Mouse (Mus musculus): ENCODE measurements around the gene Fads3.
A peak's percentile ranks its signal among the peaks of the same experiment; 100 is the strongest.

The Fads3 gene

GRCm38 (mm10) chr19:10071892-10072291 is 30.5 kb downstream of the Fads3 start:
- DNase-seq, result no peak

- DNase-seq, result no peak
Measured at GRCm38 (mm10) chr19:10073145-10073544, 31.8 kb downstream of the Fads3 start.

GRCm38 (mm10) chr19:10078392-10078791 is 37.0 kb downstream of the Fads3 start:
- DNase-seq, result no peak

- no peak for DNase-seq
Measured at GRCm38 (mm10) chr19:10080384-10080783, 39.0 kb downstream of the Fads3 start.

GRCm38 (mm10) chr19:10082105-10082504 is 40.7 kb downstream of the Fads3 start:
- no peak for DNase-seq

GRCm38 (mm10) chr19:10085454-10085853 is 44.1 kb downstream of the Fads3 start:
- DNase-seq, result no peak

GRCm38 (mm10) chr19:10086976-10087375 is 45.6 kb downstream of the Fads3 start:
- no peak for DNase-seq

GRCm38 (mm10) chr19:10093829-10094228 is 52.5 kb downstream of the Fads3 start:
- DNase-seq, result no peak

GRCm38 (mm10) chr19:10094695-10095094 is 53.3 kb downstream of the Fads3 start:
- no peak for DNase-seq

GRCm38 (mm10) chr19:10096371-10096876 is 55.1 kb downstream of the Fads3 start:
- no peak for DNase-seq

- DNase-seq, result no peak
Measured at GRCm38 (mm10) chr19:10097826-10098225, 56.5 kb downstream of the Fads3 start.

GRCm38 (mm10) chr19:10100631-10101071 is 59.3 kb downstream of the Fads3 start:
- DNase-seq, result peak; percentile 85

- peak; percentile 91 for DNase-seq
Measured at GRCm38 (mm10) chr19:10101341-10102053, 60.1 kb downstream of the Fads3 start, which contains the start of gene Fads2. Gene Fads2, minus strand, starts transcription at chr19:10101746.

- DNase-seq, result peak; percentile 30
Measured at GRCm38 (mm10) chr19:10102054-10102700, 60.8 kb downstream of the Fads3 start.

GRCm38 (mm10) chr19:10104234-10104633 is 62.9 kb downstream of the Fads3 start:
- DNase-seq, result peak; percentile 33

GRCm38 (mm10) chr19:10105034-10105493 is 63.7 kb downstream of the Fads3 start:
- no peak for DNase-seq

- no peak for DNase-seq
Measured at GRCm38 (mm10) chr19:10106634-10107033, 65.3 kb downstream of the Fads3 start.

GRCm38 (mm10) chr19:10107051-10107611 is 65.8 kb downstream of the Fads3 start:
- no peak for DNase-seq

GRCm38 (mm10) chr19:10108129-10108528 is 66.8 kb downstream of the Fads3 start:
- DNase-seq, result no peak

- DNase-seq, result no peak
Measured at GRCm38 (mm10) chr19:10108666-10109065, 67.3 kb downstream of the Fads3 start.

Data from right cerebral cortex, postnatal 4 days (tissue).